Mouse (Mus musculus): Measurements from ENCODE around the gene 2010111I01Rik. TPM values are rescaled to one million over a fixed set of nuclear protein-coding genes. Genes with fewer than 3 reads are reported as not detected.

Gene 2010111I01Rik
- polyA plus RNA-seq, 1 experiment, result 174 TPM

DNA sequence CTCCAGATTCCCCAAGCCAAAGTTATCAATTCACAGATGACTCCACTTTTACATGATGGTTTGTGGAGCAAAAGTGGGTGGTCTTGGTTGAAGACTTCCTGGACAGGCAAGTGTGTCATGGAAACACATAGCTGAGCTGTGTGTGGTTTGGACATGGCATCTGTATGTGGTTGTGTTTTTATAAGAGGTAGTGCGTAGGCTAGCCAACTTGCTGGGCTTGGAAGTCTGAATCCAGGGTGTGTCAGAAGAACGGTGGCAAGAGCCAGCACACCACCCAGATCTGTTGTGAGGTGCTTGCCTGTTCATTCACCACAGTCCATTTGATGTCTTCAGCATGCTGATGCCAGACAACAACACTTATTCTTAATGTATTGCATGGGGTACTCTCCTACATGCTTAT, 68.7 kb downstream of the 2010111I01Rik start:
- TF ChIP-seq POLR2A (IDR thresholded peaks at IDR 0.05; ENCODE audit: low read depth, low read length), result no peak
- no peak for TF ChIP-seq CTCF (IDR thresholded peaks at IDR 0.05; ENCODE audit: borderline replicate concordance, insufficient read depth, low read length)
- no peak overlapping the region for H3K4me3 ChIP-seq (ENCODE audit: insufficient read depth, low read length)
- H3K4me1 ChIP-seq (ENCODE audit: control insufficient read depth, insufficient read depth, low read length), result no peaks in the 10 kb centered on the region
- H3K27ac ChIP-seq (ENCODE audit: insufficient read depth, low read length), result no peak overlapping the region

DNA sequence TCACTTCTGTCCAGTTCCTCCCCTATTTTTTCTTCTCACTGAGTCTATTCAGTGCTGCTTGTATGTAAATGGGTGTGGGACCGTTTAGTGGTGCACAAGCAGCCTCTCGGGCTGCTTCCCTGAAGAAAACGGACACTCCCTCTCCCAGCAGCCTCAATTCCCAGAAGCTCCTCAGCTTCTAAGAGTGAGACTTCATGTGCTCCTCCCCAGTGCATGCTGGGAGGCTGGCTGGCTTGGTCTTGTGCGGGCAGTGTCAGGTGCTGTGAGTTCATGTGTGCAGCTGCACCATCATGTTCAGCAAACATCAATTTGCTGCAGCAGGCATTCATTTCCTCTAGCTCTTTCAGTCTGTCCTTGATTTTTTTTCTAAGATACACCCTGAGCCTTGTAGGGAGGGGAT, 70.0 kb downstream of the 2010111I01Rik start:
- TF ChIP-seq POLR2A (IDR thresholded peaks at IDR 0.05; ENCODE audit: low read depth, low read length) (no peak), CTCF (IDR thresholded peaks at IDR 0.05; ENCODE audit: borderline replicate concordance, insufficient read depth, low read length) (no peak)
- H3K27ac ChIP-seq (ENCODE audit: insufficient read depth, low read length), result no peak overlapping the region
- H3K4me3 ChIP-seq (ENCODE audit: insufficient read depth, low read length), result no peak overlapping the region
- H3K4me1 ChIP-seq (ENCODE audit: control insufficient read depth, insufficient read depth, low read length), result no peaks in the 10 kb centered on the region

GRCm38 (mm10) chr13:63037906-63038305, 73.2 kb downstream of the 2010111I01Rik start:
- TF ChIP-seq CTCF (IDR thresholded peaks at IDR 0.05; ENCODE audit: borderline replicate concordance, insufficient read depth, low read length), result no peak
- TF ChIP-seq POLR2A (IDR thresholded peaks at IDR 0.05; ENCODE audit: low read depth, low read length), result no peak
- Histone ChIP-seq H3K4me3 (ENCODE audit: insufficient read depth, low read length) (no peak overlapping the region), H3K27ac (ENCODE audit: insufficient read depth, low read length) (no peak overlapping the region), H3K4me1 (ENCODE audit: control insufficient read depth, insufficient read depth, low read length) (no peaks in the 10 kb centered on the region)

DNA sequence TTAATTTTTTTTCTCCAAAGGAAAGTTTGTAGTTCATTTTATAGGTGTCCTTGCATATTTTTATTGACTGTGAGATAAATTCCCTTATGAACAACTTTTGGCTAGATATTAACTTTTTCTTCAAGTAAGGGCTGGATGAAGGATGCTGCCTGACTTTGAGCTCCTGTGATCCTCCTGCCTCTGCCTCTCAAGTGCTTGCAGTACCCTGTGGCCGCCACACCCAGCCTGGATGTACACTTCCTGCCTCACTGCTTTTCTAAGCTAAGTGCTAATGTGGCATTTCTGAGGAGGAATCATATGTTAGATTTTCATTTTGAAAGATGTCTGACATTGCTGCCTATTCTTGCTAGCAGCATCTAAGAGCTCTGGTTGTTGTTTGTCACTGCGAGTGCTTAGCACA, 73.7 kb downstream of the 2010111I01Rik start:
- no peak for TF ChIP-seq POLR2A (IDR thresholded peaks at IDR 0.05; ENCODE audit: low read depth, low read length)
- TF ChIP-seq CTCF (IDR thresholded peaks at IDR 0.05; ENCODE audit: borderline replicate concordance, insufficient read depth, low read length), result no peak
- H3K4me3 ChIP-seq (ENCODE audit: insufficient read depth, low read length), result no peak overlapping the region
- H3K4me1 ChIP-seq (ENCODE audit: control insufficient read depth, insufficient read depth, low read length), result no peaks in the 10 kb centered on the region
- H3K27ac ChIP-seq (ENCODE audit: insufficient read depth, low read length), result no peak overlapping the region

DNA sequence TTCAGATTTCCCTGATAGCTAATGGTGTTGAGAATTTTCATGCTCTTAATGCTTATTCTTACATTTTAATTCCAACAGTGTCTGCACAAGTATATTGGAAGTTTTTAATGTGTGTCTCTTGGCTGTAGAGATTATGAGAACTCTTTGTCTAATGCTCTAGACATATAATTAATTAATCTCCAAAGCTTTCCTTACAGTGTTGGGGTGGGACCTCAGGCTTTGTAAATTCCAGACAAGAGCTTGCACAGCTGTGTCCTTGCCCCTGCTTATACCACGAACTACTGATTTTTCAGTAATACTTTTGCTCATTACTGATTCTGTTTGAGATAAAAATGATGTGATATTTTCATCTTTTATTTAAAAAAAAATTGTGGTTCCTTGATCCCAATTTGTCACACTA, 74.2 kb downstream of the 2010111I01Rik start:
- H3K27ac ChIP-seq (ENCODE audit: insufficient read depth, low read length), result no peak overlapping the region
- no peak for TF ChIP-seq CTCF (IDR thresholded peaks at IDR 0.05; ENCODE audit: borderline replicate concordance, insufficient read depth, low read length)
- TF ChIP-seq POLR2A (IDR thresholded peaks at IDR 0.05; ENCODE audit: low read depth, low read length), result no peak
- no peak overlapping the region for H3K4me3 ChIP-seq (ENCODE audit: insufficient read depth, low read length)
- no peaks in the 10 kb centered on the region for H3K4me1 ChIP-seq (ENCODE audit: control insufficient read depth, insufficient read depth, low read length)

- Histone ChIP-seq H3K27ac (ENCODE audit: insufficient read depth, low read length) (no peak overlapping the region), H3K4me1 (ENCODE audit: control insufficient read depth, insufficient read depth, low read length) (no peaks in the 10 kb centered on the region), H3K4me3 (ENCODE audit: insufficient read depth, low read length) (no peak overlapping the region)
- TF ChIP-seq CTCF (IDR thresholded peaks at IDR 0.05; ENCODE audit: borderline replicate concordance, insufficient read depth, low read length) (no peak), POLR2A (IDR thresholded peaks at IDR 0.05; ENCODE audit: low read depth, low read length) (no peak)
Observed at GRCm38 (mm10) chr13:63039326-63039725, 74.6 kb downstream of the 2010111I01Rik start.

DNA sequence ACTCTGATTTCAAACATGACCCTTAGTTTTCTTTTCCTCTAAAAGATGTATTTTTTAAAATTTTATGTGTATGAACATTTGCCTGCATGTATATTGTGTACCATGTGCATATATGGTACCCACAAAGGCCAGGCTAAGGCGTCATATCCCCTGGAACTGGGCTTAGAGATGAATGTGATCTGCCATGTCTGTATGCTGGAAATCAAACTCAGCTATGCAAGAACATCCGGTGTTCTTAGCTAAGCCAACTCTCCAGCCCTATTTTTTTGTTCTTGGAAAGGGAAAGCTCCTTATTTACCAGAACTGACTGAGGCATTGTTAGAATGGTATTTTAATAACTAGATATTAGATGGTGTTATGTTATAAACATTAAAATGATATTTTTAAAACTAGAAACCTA, 75.2 kb downstream of the 2010111I01Rik start:
- Histone ChIP-seq H3K4me3 (ENCODE audit: insufficient read depth, low read length) (no peak overlapping the region), H3K27ac (ENCODE audit: insufficient read depth, low read length) (no peak overlapping the region), H3K4me1 (ENCODE audit: control insufficient read depth, insufficient read depth, low read length) (no peaks in the 10 kb centered on the region)
- TF ChIP-seq CTCF (IDR thresholded peaks at IDR 0.05; ENCODE audit: borderline replicate concordance, insufficient read depth, low read length) (no peak), POLR2A (IDR thresholded peaks at IDR 0.05; ENCODE audit: low read depth, low read length) (no peak)

- peaks cover 11% of the 10 kb centered on the region for H3K4me1 ChIP-seq (ENCODE audit: control insufficient read depth, insufficient read depth, low read length)
- H3K27ac ChIP-seq (ENCODE audit: insufficient read depth, low read length), result peak overlapping the region; percentile 100
- no peak overlapping the region for H3K4me3 ChIP-seq (ENCODE audit: insufficient read depth, low read length)
- TF ChIP-seq POLR2A (IDR thresholded peaks at IDR 0.05; ENCODE audit: low read depth, low read length), result no peak
- TF ChIP-seq CTCF (IDR thresholded peaks at IDR 0.05; ENCODE audit: borderline replicate concordance, insufficient read depth, low read length), result no peak
Observed at GRCm38 (mm10) chr13:63045504-63046205, 81.0 kb downstream of the 2010111I01Rik start.

- Histone ChIP-seq H3K4me1 (ENCODE audit: control insufficient read depth, insufficient read depth, low read length) (peaks cover 11% of the 10 kb centered on the region), H3K4me3 (ENCODE audit: insufficient read depth, low read length) (no peak overlapping the region), H3K27ac (ENCODE audit: insufficient read depth, low read length) (peak overlapping the region; percentile 100)
- no peak for TF ChIP-seq POLR2A (IDR thresholded peaks at IDR 0.05; ENCODE audit: low read depth, low read length)
- TF ChIP-seq CTCF (IDR thresholded peaks at IDR 0.05; ENCODE audit: borderline replicate concordance, insufficient read depth, low read length), result peak; percentile 38; the same call in 1 of the 2 replicates
Observed at GRCm38 (mm10) chr13:63046206-63047020, 81.7 kb downstream of the 2010111I01Rik start.

DNA sequence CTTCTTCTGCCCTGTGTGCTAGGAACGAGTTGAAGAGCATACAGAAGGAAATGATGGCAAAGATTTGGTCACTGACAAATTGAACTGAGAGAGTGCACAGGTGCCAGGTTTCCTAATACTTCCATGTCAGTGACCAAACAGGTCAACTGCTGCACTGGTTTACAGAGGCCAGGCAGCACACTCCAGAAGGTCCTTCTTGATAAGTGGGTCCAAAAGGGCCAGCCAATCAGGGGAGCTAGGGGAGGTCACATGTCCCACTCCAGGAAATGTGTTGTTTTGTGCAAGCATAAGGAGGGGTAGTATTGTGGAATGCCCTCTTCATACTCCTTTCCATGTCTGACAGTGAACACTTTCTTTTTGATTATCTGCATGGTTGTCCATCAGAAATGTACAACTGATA, 99.0 kb downstream of the 2010111I01Rik start:
- no peak overlapping the region for H3K27ac ChIP-seq (ENCODE audit: insufficient read depth, low read length)
- no peak overlapping the region for H3K4me3 ChIP-seq (ENCODE audit: insufficient read depth, low read length)
- peaks cover 13% of the 10 kb centered on the region for H3K4me1 ChIP-seq (ENCODE audit: control insufficient read depth, insufficient read depth, low read length)
- TF ChIP-seq POLR2A (IDR thresholded peaks at IDR 0.05; ENCODE audit: low read depth, low read length), result no peak

Data from embryonic fibroblast, embryonic 13.5 days (primary cell).